Mouse (Mus musculus): Measurements from ENCODE around the gene Farp1. TPM values are rescaled to one million over a fixed set of nuclear protein-coding genes. Genes with fewer than 3 reads are reported as not detected.

The Farp1 gene
- polyA plus RNA-seq, 1 experiment from 2014 or later: 3.7 TPM

GRCm38 (mm10) chr14:121153260-121153659 lies 118.3 kb downstream of the Farp1 start:
- H3K27ac ChIP-seq (ENCODE audit: low read length): no peak overlapping the region
- H3K4me2 ChIP-seq (ENCODE audit: low read depth, low read length): no peak overlapping the region
- H3K27me3 ChIP-seq (ENCODE audit: control insufficient read depth, insufficient read depth, low read depth, low read length): no peaks in the 10 kb centered on the region
- H3K4me3 ChIP-seq (ENCODE audit: low read depth, low read length): no peak overlapping the region
- no peaks in the 10 kb centered on the region for H3K36me3 ChIP-seq (ENCODE audit: control insufficient read depth, insufficient read depth)
- WGBS (ENCODE audit: insufficient replicate concordance): 62% methylated on average over 7 of the region's 7 CpGs
- no peaks in the 10 kb centered on the region for H3K9me3 ChIP-seq (replicated peaks; ENCODE audit: control insufficient read depth, low read length)
- no peaks in the 10 kb centered on the region for H3K4me1 ChIP-seq (ENCODE audit: control insufficient read depth, low read depth, low read length)
- no peak for ATAC-seq (ENCODE audit: low read depth)
- no peak overlapping the region for H3K9ac ChIP-seq (ENCODE audit: low read depth, low read length)

GRCm38 (mm10) chr14:121155173-121155572 lies 120.2 kb downstream of the Farp1 start:
- no peak overlapping the region for H3K4me2 ChIP-seq (ENCODE audit: low read depth, low read length)

GRCm38 (mm10) chr14:121158616-121159015 lies 123.6 kb downstream of the Farp1 start:
- H3K27me3 ChIP-seq (ENCODE audit: control insufficient read depth, insufficient read depth, low read depth, low read length): no peaks in the 10 kb centered on the region
- WGBS (ENCODE audit: insufficient replicate concordance): 44% methylated on average over 2 of the region's 2 CpGs
- no peaks in the 10 kb centered on the region for H3K36me3 ChIP-seq (ENCODE audit: control insufficient read depth, insufficient read depth)
- H3K4me2 ChIP-seq (ENCODE audit: low read depth, low read length): no peak overlapping the region
- no peaks in the 10 kb centered on the region for H3K4me1 ChIP-seq (ENCODE audit: control insufficient read depth, low read depth, low read length)
- no peak overlapping the region for H3K9ac ChIP-seq (ENCODE audit: low read depth, low read length)
- H3K4me3 ChIP-seq (ENCODE audit: low read depth, low read length): no peak overlapping the region
- H3K27ac ChIP-seq (ENCODE audit: low read length): no peak overlapping the region
- ATAC-seq (ENCODE audit: low read depth): no peak
- no peaks in the 10 kb centered on the region for H3K9me3 ChIP-seq (replicated peaks; ENCODE audit: control insufficient read depth, low read length)

More at GRCm38 (mm10) chr14:121155173-121155572, 120.2 kb downstream of the Farp1 start:
- no peak for ATAC-seq (ENCODE audit: low read depth)
- Histone ChIP-seq H3K4me3 (ENCODE audit: low read depth, low read length) (no peak overlapping the region), H3K36me3 (ENCODE audit: control insufficient read depth, insufficient read depth) (no peaks in the 10 kb centered on the region), H3K27me3 (ENCODE audit: control insufficient read depth, insufficient read depth, low read depth, low read length) (no peaks in the 10 kb centered on the region), H3K9ac (ENCODE audit: low read depth, low read length) (no peak overlapping the region), H3K9me3 (replicated peaks; ENCODE audit: control insufficient read depth, low read length) (no peaks in the 10 kb centered on the region), H3K4me1 (ENCODE audit: control insufficient read depth, low read depth, low read length) (no peaks in the 10 kb centered on the region), H3K27ac (ENCODE audit: low read length) (no peak overlapping the region)
- 71% methylated on average over 4 of the region's 4 CpGs for WGBS (ENCODE audit: insufficient replicate concordance)

GRCm38 (mm10) chr14:121162822-121163221 lies 127.8 kb downstream of the Farp1 start:
- H3K4me3 ChIP-seq (ENCODE audit: low read depth, low read length): no peak overlapping the region
- H3K36me3 ChIP-seq (ENCODE audit: control insufficient read depth, insufficient read depth): no peaks in the 10 kb centered on the region
- 65% methylated on average over 2 of the region's 2 CpGs for WGBS (ENCODE audit: insufficient replicate concordance)
- no peaks in the 10 kb centered on the region for H3K9me3 ChIP-seq (replicated peaks; ENCODE audit: control insufficient read depth, low read length)
- no peak for ATAC-seq (ENCODE audit: low read depth)
- H3K4me2 ChIP-seq (ENCODE audit: low read depth, low read length): no peak overlapping the region
- H3K27me3 ChIP-seq (ENCODE audit: control insufficient read depth, insufficient read depth, low read depth, low read length): no peaks in the 10 kb centered on the region
- H3K27ac ChIP-seq (ENCODE audit: low read length): no peak overlapping the region
- H3K9ac ChIP-seq (ENCODE audit: low read depth, low read length): no peak overlapping the region
- H3K4me1 ChIP-seq (ENCODE audit: control insufficient read depth, low read depth, low read length): no peaks in the 10 kb centered on the region

- no peak overlapping the region for H3K27ac ChIP-seq (ENCODE audit: low read length)
- 67% methylated on average over 1 of the region's 1 CpGs for WGBS (ENCODE audit: insufficient replicate concordance)
These were observed 129.9 kb downstream of the Farp1 start for GRCm38 (mm10) chr14:121164866-121165265.

GRCm38 (mm10) chr14:121165408-121166037 lies 130.5 kb downstream of the Farp1 start:
- no peak overlapping the region for H3K27ac ChIP-seq (ENCODE audit: low read length)
- no peaks in the 10 kb centered on the region for H3K27me3 ChIP-seq (ENCODE audit: control insufficient read depth, insufficient read depth, low read depth, low read length)
- H3K4me1 ChIP-seq (ENCODE audit: control insufficient read depth, low read depth, low read length): no peaks in the 10 kb centered on the region
- H3K4me2 ChIP-seq (ENCODE audit: low read depth, low read length): no peak overlapping the region
- no peak overlapping the region for H3K9ac ChIP-seq (ENCODE audit: low read depth, low read length)
- no peaks in the 10 kb centered on the region for H3K9me3 ChIP-seq (replicated peaks; ENCODE audit: control insufficient read depth, low read length)
- ATAC-seq (ENCODE audit: low read depth): no peak
- H3K4me3 ChIP-seq (ENCODE audit: low read depth, low read length): no peak overlapping the region
- WGBS (ENCODE audit: insufficient replicate concordance): 52% methylated on average over 6 of the region's 6 CpGs
- no peaks in the 10 kb centered on the region for H3K36me3 ChIP-seq (ENCODE audit: control insufficient read depth, insufficient read depth)

More at GRCm38 (mm10) chr14:121164866-121165265, 129.9 kb downstream of the Farp1 start:
- Histone ChIP-seq H3K9me3 (replicated peaks; ENCODE audit: control insufficient read depth, low read length) (no peaks in the 10 kb centered on the region), H3K4me3 (ENCODE audit: low read depth, low read length) (no peak overlapping the region), H3K27me3 (ENCODE audit: control insufficient read depth, insufficient read depth, low read depth, low read length) (no peaks in the 10 kb centered on the region), H3K4me1 (ENCODE audit: control insufficient read depth, low read depth, low read length) (no peaks in the 10 kb centered on the region), H3K9ac (ENCODE audit: low read depth, low read length) (no peak overlapping the region), H3K4me2 (ENCODE audit: low read depth, low read length) (no peak overlapping the region), H3K36me3 (ENCODE audit: control insufficient read depth, insufficient read depth) (no peaks in the 10 kb centered on the region)
- no peak for ATAC-seq (ENCODE audit: low read depth)

- Histone ChIP-seq H3K4me1 (ENCODE audit: control insufficient read depth, low read depth, low read length) (no peaks in the 10 kb centered on the region), H3K36me3 (ENCODE audit: control insufficient read depth, insufficient read depth) (no peaks in the 10 kb centered on the region), H3K4me3 (ENCODE audit: low read depth, low read length) (no peak overlapping the region), H3K27me3 (ENCODE audit: control insufficient read depth, insufficient read depth, low read depth, low read length) (no peaks in the 10 kb centered on the region), H3K9me3 (replicated peaks; ENCODE audit: control insufficient read depth, low read length) (no peaks in the 10 kb centered on the region), H3K9ac (ENCODE audit: low read depth, low read length) (no peak overlapping the region), H3K27ac (ENCODE audit: low read length) (no peak overlapping the region), H3K4me2 (ENCODE audit: low read depth, low read length) (no peak overlapping the region)
- 72% methylated on average over 7 of the region's 7 CpGs for WGBS (ENCODE audit: insufficient replicate concordance)
- ATAC-seq (ENCODE audit: low read depth): no peak
These were observed 131.0 kb downstream of the Farp1 start for GRCm38 (mm10) chr14:121166038-121166436.

- no peak overlapping the region for H3K4me2 ChIP-seq (ENCODE audit: low read depth, low read length)
- no peak overlapping the region for H3K4me3 ChIP-seq (ENCODE audit: low read depth, low read length)
- no peaks in the 10 kb centered on the region for H3K9me3 ChIP-seq (replicated peaks; ENCODE audit: control insufficient read depth, low read length)
- no peak overlapping the region for H3K27ac ChIP-seq (ENCODE audit: low read length)
- H3K36me3 ChIP-seq (ENCODE audit: control insufficient read depth, insufficient read depth): no peaks in the 10 kb centered on the region
- WGBS (ENCODE audit: insufficient replicate concordance): 69% methylated on average over 3 of the region's 3 CpGs
- no peak overlapping the region for H3K9ac ChIP-seq (ENCODE audit: low read depth, low read length)
- no peaks in the 10 kb centered on the region for H3K27me3 ChIP-seq (ENCODE audit: control insufficient read depth, insufficient read depth, low read depth, low read length)
- ATAC-seq (ENCODE audit: low read depth): no peak
- H3K4me1 ChIP-seq (ENCODE audit: control insufficient read depth, low read depth, low read length): no peaks in the 10 kb centered on the region
These were observed 133.7 kb downstream of the Farp1 start for GRCm38 (mm10) chr14:121168716-121169115.

- Histone ChIP-seq H3K9ac (ENCODE audit: low read depth, low read length) (no peak overlapping the region), H3K27ac (ENCODE audit: low read length) (no peak overlapping the region), H3K36me3 (ENCODE audit: control insufficient read depth, insufficient read depth) (no peaks in the 10 kb centered on the region), H3K4me3 (ENCODE audit: low read depth, low read length) (no peak overlapping the region), H3K9me3 (replicated peaks; ENCODE audit: control insufficient read depth, low read length) (no peaks in the 10 kb centered on the region), H3K4me2 (ENCODE audit: low read depth, low read length) (no peak overlapping the region), H3K27me3 (ENCODE audit: control insufficient read depth, insufficient read depth, low read depth, low read length) (no peaks in the 10 kb centered on the region), H3K4me1 (ENCODE audit: control insufficient read depth, low read depth, low read length) (no peaks in the 10 kb centered on the region)
- ATAC-seq (ENCODE audit: low read depth): no peak
- WGBS (ENCODE audit: insufficient replicate concordance): 57% methylated on average over 9 of the region's 9 CpGs
These were observed 135.3 kb downstream of the Farp1 start for GRCm38 (mm10) chr14:121170321-121170720.
